Mouse (Mus musculus) neural tube, embryonic 11.5 days (tissue): ENCODE measurements around the gene Cntrl. TPM values are rescaled to one million over a fixed set of nuclear protein-coding genes. Genes with fewer than 3 reads are reported as not detected.

ENCODE experiments used
- ATAC-seq: fragments of 200-750 bp; cut with Nextera tagmentation; 2 replicates; pipeline ENCODE4 v1.8.0; 2017; ENCODE audit warnings: moderate number of reproducible peaks, mild to moderate bottlenecking, moderate TSS enrichment, moderate library complexity; ENCODE audit not compliant: insufficient read depth, low FRiP score, low TSS enrichment
- DNase-seq: peaks from one replicate; pipeline ENCODE4 v3.0.0-alpha.2; 2015; ENCODE audit warnings: low spot score
- H3K27ac ChIP-seq: fragments of 300-500 bp; sonication (generic); 2 replicates; pipeline ENCODE4 v1.5.1; 2014; ENCODE audit warnings: low read depth, mild to moderate bottlenecking, low read length
- H3K27me3 ChIP-seq: fragments of 300-500 bp; sonication (generic); 2 replicates; pipeline ENCODE4 v1.6.1; 2014; ENCODE audit warnings: mild to moderate bottlenecking, low read length, mixed read lengths; ENCODE audit not compliant: control insufficient read depth, insufficient read depth
- H3K36me3 ChIP-seq: fragments of 300-500 bp; sonication (generic); 2 replicates; pipeline ENCODE4 v1.6.1; 2014; ENCODE audit warnings: mild to moderate bottlenecking, low read length, moderate library complexity, mixed read lengths; ENCODE audit not compliant: control insufficient read depth, insufficient read depth
- H3K4me1 ChIP-seq: fragments of 300-500 bp; sonication (generic); 2 replicates; pipeline ENCODE4 v1.6.1; 2014; ENCODE audit warnings: low read length, mixed read lengths; ENCODE audit not compliant: control insufficient read depth, insufficient read depth
- H3K4me2 ChIP-seq: fragments of 300-500 bp; sonication (generic); 2 replicates; pipeline ENCODE4 v1.6.1; 2014; ENCODE audit warnings: low read depth, mild to moderate bottlenecking, moderate library complexity
- H3K4me3 ChIP-seq: fragments of 300-500 bp; sonication (generic); 2 replicates; pipeline ENCODE4 v1.5.1; 2014; ENCODE audit warnings: low read depth, low read length
- H3K9ac ChIP-seq: fragments of 300-500 bp; sonication (generic); 2 replicates; pipeline ENCODE4 v1.6.1; 2014; ENCODE audit warnings: mild to moderate bottlenecking, low read length
- H3K9me3 ChIP-seq: fragments of 300-500 bp; sonication (generic); 2 replicates; pipeline ENCODE4 v1.6.1; 2016; ENCODE audit warnings: low read length; ENCODE audit not compliant: control insufficient read depth
- WGBS: fragments of 180-500 bp; shearing (Covaris S2); extraction: QIAGEN DNeasy Blood & Tissue Kit; methylation state at CpG from one replicate; pipeline ENCODE4 v1.1.7; 2014; 5-methylcytosine and 5-hydroxymethylcytosine counted together
- polyA plus RNA-seq: library from polyadenylated mRNA; unstranded; fragments of >200 nt; fragmentation: Nextera tagmentation; extraction: Ambion mirVana; gene quantifications from 2 replicates; pipeline ENCODE4 v1.2.1, GENCODE M21; 2014

The Cntrl gene
- 21.9 and 24.3 TPM in 2 replicates for polyA plus RNA-seq

- Histone ChIP-seq H3K4me2 (peak within 1 kb of the TSS; percentile 72), H3K4me3 (peak within 1 kb of the TSS; percentile 82), H3K27ac (0 out of 2 replicates have a peak within 1 kb of the TSS, but pooled peaks have one; percentile 62), H3K4me1 (no peaks in the 10 kb centered on the region), H3K9ac (peak within 1 kb of the TSS; percentile 87), H3K9me3 (no peaks in the 10 kb centered on the region), H3K36me3 (no peaks in the 10 kb centered on the region), H3K27me3 (no peaks in the 10 kb centered on the region)
- ATAC-seq (peak; percentile 97), DNase-seq (peak; percentile 96)
- under 1% methylated on average over 61 of the region's 62 CpGs for WGBS
These were observed at the start of gene Cntrl for GRCm38 (mm10) chr2:35109141-35109923. Cntrl (plus strand) TSS chr2:35109492.

GRCm38 (mm10) chr2:35060256-35060655 lies 49.0 kb upstream of the Cntrl start:
- Histone ChIP-seq H3K36me3 (no peaks in the 10 kb centered on the region), H3K9ac (no peak overlapping the region), H3K27ac (no peak overlapping the region), H3K4me1 (no peaks in the 10 kb centered on the region), H3K27me3 (no peaks in the 10 kb centered on the region), H3K4me3 (no peak overlapping the region), H3K4me2 (no peak overlapping the region), H3K9me3 (no peaks in the 10 kb centered on the region)
- WGBS, result 86% methylated on average over 5 of the region's 5 CpGs
- ATAC-seq (no peak), DNase-seq (no peak)

DNA sequence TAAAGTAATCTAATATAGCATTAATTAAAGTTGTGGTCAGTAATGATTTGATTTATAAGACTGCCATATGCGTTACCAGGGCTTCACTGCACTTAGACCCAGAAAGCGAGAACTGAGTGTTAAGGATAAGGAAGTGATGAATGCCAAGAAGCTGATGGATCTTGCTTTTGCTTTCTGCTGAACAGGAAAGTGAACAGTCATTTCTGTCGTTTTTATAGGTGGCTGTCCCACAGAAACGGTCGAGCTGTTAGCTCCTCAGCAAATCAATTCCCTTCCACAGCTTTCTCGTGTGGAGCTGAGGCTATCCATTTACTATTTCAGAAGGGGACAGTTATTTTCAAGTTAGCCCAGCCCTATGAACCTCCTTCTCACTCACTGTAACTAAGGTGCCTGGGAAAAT lies 48.4 kb upstream of the Cntrl start:
- DNase-seq (no peak), ATAC-seq (no peak)
- H3K36me3 ChIP-seq, result no peaks in the 10 kb centered on the region
- no peak overlapping the region for H3K4me3 ChIP-seq
- 74% methylated on average over 6 of the region's 6 CpGs for WGBS
- no peaks in the 10 kb centered on the region for H3K27me3 ChIP-seq
- no peak overlapping the region for H3K4me2 ChIP-seq
- H3K9me3 ChIP-seq, result no peaks in the 10 kb centered on the region
- no peak overlapping the region for H3K9ac ChIP-seq
- H3K27ac ChIP-seq, result no peak overlapping the region
- H3K4me1 ChIP-seq, result no peaks in the 10 kb centered on the region

- no peak for ATAC-seq
- Histone ChIP-seq H3K4me3 (no peak within 1 kb of the TSS), H3K4me2 (no peak within 1 kb of the TSS), H3K27me3 (no peaks in the 10 kb centered on the region), H3K36me3 (no peaks in the 10 kb centered on the region), H3K27ac (no peak within 1 kb of the TSS), H3K9ac (no peak within 1 kb of the TSS), H3K9me3 (no peaks in the 10 kb centered on the region), H3K4me1 (no peaks in the 10 kb centered on the region)
- no peak for DNase-seq
- WGBS, result 81% methylated on average over 5 of the region's 5 CpGs
These were observed 48.0 kb upstream of the Cntrl start, which contains the start of gene Hc for GRCm38 (mm10) chr2:35061338-35061737. Hc (minus strand) TSS chr2:35061438.

GRCm38 (mm10) chr2:35063333-35064030 lies 45.8 kb upstream of the Cntrl start:
- Histone ChIP-seq H3K9ac (no peak overlapping the region), H3K9me3 (no peaks in the 10 kb centered on the region), H3K4me1 (no peaks in the 10 kb centered on the region), H3K27ac (no peak overlapping the region), H3K4me2 (no peak overlapping the region), H3K27me3 (no peaks in the 10 kb centered on the region), H3K4me3 (no peak overlapping the region), H3K36me3 (no peaks in the 10 kb centered on the region)
- DNase-seq (no peak), ATAC-seq (no peak)
- 89% methylated on average over 6 of the region's 6 CpGs for whole genome bisulfite sequencing

DNA sequence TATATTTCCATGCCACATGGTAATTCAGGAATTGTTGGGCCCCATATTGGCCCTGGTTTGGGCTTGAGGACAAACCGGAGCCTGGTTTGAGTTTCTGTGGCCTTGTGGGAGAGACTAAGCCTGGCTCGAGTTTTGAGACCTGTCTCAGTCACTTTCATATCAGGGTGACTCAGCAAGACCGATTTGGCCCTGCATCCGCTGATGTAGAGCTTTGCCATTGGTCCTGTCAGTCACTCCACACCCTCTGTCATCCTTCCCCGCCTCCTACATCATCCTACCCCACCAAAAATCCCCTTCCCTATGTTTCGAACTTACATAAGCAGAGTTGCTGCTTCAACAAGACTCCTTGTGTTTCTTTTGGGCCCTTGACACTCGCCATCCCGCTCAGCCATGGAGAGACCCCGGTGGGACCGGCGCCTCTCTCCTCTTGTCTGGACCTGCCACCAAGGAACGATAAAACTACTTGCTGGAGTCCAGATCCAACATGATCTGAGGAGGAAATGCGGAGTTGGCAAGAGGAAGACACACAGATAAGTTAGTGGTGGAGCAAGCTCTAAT lies 42.7 kb upstream of the Cntrl start:
- H3K4me1 ChIP-seq, result no peaks in the 10 kb centered on the region
- H3K27ac ChIP-seq, result no peak overlapping the region
- no peak overlapping the region for H3K4me3 ChIP-seq
- H3K27me3 ChIP-seq, result no peaks in the 10 kb centered on the region
- H3K4me2 ChIP-seq, result no peak overlapping the region
- DNase-seq (no peak), ATAC-seq (no peak)
- H3K36me3 ChIP-seq, result no peaks in the 10 kb centered on the region
- no peak overlapping the region for H3K9ac ChIP-seq
- 90% methylated on average over 13 of the region's 13 CpGs for WGBS
- no peaks in the 10 kb centered on the region for H3K9me3 ChIP-seq

DNA sequence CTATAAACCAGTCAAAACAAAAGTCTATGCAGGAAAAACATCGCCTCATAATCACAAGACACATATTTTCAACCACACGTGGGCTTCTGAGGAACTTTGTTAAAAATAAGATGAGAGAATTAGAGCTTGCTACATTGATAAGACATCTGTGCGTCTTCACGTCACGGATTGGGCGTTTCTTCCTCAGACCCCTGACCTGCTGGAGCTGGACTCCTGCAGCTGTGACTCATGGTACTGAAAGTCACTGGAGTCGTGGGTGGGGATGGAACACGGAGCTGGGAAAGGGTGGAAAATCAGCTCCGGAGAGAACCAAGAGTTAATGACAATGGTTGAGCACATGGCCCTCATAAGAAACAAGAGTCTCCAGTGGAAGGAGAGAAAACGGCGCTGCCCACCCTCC lies 42.2 kb upstream of the Cntrl start:
- H3K4me1 ChIP-seq, result no peaks in the 10 kb centered on the region
- H3K9ac ChIP-seq, result no peak overlapping the region
- H3K9me3 ChIP-seq, result no peaks in the 10 kb centered on the region
- H3K36me3 ChIP-seq, result no peaks in the 10 kb centered on the region
- H3K4me2 ChIP-seq, result no peak overlapping the region
- 91% methylated on average over 11 of the region's 11 CpGs for WGBS
- H3K4me3 ChIP-seq, result no peak overlapping the region
- no peak overlapping the region for H3K27ac ChIP-seq
- DNase-seq, result no peak
- H3K27me3 ChIP-seq, result no peaks in the 10 kb centered on the region
- no peak for ATAC-seq

DNA sequence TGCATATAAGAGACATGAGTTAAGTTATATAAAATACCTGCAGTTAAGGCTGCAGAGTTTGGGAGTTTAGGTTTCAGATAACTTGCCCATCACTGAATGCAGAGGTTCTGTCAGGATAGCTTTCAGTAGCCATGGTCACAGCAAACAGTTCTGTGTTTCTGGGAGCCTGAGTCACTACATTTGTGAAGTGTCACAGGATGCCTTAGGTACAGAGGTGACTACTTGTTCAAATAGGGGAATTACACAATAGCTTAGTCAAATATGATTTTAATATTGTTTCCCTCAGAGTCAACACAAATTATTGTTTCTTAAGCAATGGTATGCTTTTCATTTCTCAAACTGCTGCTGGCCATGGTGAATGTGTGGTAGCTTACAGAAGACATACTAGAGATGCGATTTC lies 40.2 kb upstream of the Cntrl start:
- H3K27ac ChIP-seq, result no peak overlapping the region
- no peak overlapping the region for H3K4me2 ChIP-seq
- ATAC-seq, result no peak
- H3K4me3 ChIP-seq, result no peak overlapping the region
- WGBS, result 98% methylated on average over 1 of the region's 1 CpGs
- H3K4me1 ChIP-seq, result no peaks in the 10 kb centered on the region
- no peak for DNase-seq
- no peaks in the 10 kb centered on the region for H3K27me3 ChIP-seq
- H3K9me3 ChIP-seq, result no peaks in the 10 kb centered on the region
- H3K9ac ChIP-seq, result no peak overlapping the region
- H3K36me3 ChIP-seq, result no peaks in the 10 kb centered on the region
